Mouse (Mus musculus) midbrain, embryonic 14.5 days (tissue): ENCODE measurements around the gene Cltb. TPM values are rescaled to one million over a fixed set of nuclear protein-coding genes. Genes with fewer than 3 reads are reported as not detected.

Experiments
- ATAC-seq: fragments of 200-750 bp; cut with Nextera tagmentation; 2 replicates; pipeline ENCODE4 v1.8.0; 2017; ENCODE audit warnings: moderate number of reproducible peaks, moderate library complexity; ENCODE audit not compliant: low FRiP score, low TSS enrichment
- DNase-seq: peaks from one replicate; pipeline ENCODE4 v3.0.0-alpha.2; 2015
- H3K27ac ChIP-seq: fragments of 300-500 bp; sonication (generic); replicated peaks from 2 replicates; pipeline ENCODE4 v1.5.1; 2014; ENCODE audit warnings: mild to moderate bottlenecking, low read depth, low read length, moderate library complexity
- H3K27me3 ChIP-seq: fragments of 300-500 bp; sonication (generic); 2 replicates; pipeline ENCODE4 v1.6.1; 2014; ENCODE audit warnings: low read length, control low read depth, mixed read lengths; ENCODE audit not compliant: control insufficient read depth, insufficient read depth
- H3K36me3 ChIP-seq: fragments of 300-500 bp; sonication (generic); 2 replicates; pipeline ENCODE4 v1.6.1; 2014; ENCODE audit warnings: low read length, control low read depth; ENCODE audit not compliant: control insufficient read depth, insufficient read depth
- H3K4me1 ChIP-seq: fragments of 300-500 bp; sonication (generic); 2 replicates; pipeline ENCODE4 v1.6.1; 2014; ENCODE audit warnings: mild to moderate bottlenecking, antibody characterized with exemption, low read length, control low read depth; ENCODE audit not compliant: control insufficient read depth, insufficient read depth
- H3K4me2 ChIP-seq: fragments of 300-500 bp; sonication (generic); 2 replicates; pipeline ENCODE4 v1.6.1; 2014; ENCODE audit warnings: mild to moderate bottlenecking, low read length, moderate library complexity
- H3K4me3 ChIP-seq: fragments of 300-500 bp; sonication (generic); replicated peaks from 2 replicates; pipeline ENCODE4 v1.5.1; 2014; ENCODE audit warnings: low read depth, low read length
- H3K9ac ChIP-seq: fragments of 300-500 bp; sonication (generic); replicated peaks from 2 replicates; pipeline ENCODE4 v1.6.1; 2014; ENCODE audit warnings: mild to moderate bottlenecking, low read length, moderate library complexity
- H3K9me3 ChIP-seq: fragments of 300-500 bp; sonication (generic); 2 replicates; pipeline ENCODE4 v1.6.1; 2016; ENCODE audit warnings: low read length, control low read depth, mixed read lengths; ENCODE audit not compliant: control insufficient read depth
- WGBS: fragments of 180-500 bp; shearing (Covaris S2); extraction: QIAGEN DNeasy Blood & Tissue Kit; methylation state at CpG from one replicate; pipeline ENCODE4 v1.1.7; 2014; 5-methylcytosine and 5-hydroxymethylcytosine counted together
- polyA plus RNA-seq: library from polyadenylated mRNA; unstranded; fragments of >200 nt; fragmentation: Nextera tagmentation; extraction: Ambion mirVana; gene quantifications from 2 replicates; pipeline ENCODE4 v1.2.1, GENCODE M21; 2014

The Cltb gene
- polyA plus RNA-seq, 1 experiment from 2014 or later, result 127 TPM

DNA sequence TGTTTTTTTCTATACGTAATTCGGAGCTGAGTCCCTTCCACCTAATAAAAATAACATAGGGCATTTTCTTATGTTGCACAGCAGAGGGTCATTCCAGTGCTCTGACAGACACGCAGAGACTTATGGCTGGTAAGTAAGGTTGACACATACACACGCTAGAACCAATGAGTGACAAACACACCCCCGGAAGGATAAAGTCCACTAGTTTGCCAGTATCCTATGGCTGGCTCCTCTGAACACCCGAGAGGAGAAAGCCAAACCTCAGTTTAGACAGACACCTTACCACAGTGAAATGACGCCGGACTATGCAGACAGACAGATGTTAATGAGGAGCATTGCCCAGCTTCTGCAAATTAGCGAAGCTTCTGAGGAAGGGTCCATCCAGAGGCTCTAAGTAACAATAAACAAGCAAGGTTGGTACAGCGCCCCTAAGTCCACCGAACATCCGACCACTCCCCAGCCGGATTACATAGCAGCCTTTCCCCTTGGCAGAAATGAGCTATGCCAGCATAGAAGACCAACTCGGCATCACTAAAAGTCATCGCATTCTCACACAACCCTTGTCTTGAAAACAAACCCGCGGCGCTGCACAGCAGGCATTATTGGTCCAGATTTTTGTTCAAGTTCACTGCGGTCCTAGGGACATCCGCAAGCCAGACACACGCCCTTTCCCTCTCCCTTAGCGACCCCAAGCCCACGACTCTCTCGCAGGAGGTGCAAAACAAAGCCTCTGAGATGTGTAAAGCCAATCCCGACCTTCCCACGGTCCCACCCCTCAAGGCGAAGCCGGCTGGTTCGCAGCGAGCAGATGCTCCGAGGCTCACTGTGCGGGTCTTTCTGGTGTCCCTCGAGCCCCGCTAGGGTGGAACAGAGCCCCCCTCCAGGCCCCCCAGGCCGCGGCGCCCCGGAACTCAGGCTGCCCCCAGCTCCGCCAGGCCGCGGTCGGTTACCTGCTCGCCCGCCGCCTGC, 46.6 kb downstream of the Cltb start:
- WGBS, result 12% methylated on average over 44 of the region's 45 CpGs
- Histone ChIP-seq H3K9ac (peak overlapping the region; percentile 98), H3K9me3 (no peaks in the 10 kb centered on the region), H3K27ac (peak overlapping the region; percentile 86), H3K4me1 (0 out of 2 replicates have a peak, but pooled peaks cover 8% of the 10 kb centered on the region), H3K27me3 (no peaks in the 10 kb centered on the region), H3K4me2 (peak overlapping the region; percentile 88), H3K36me3 (peaks cover 35% of the 10 kb centered on the region), H3K4me3 (peak overlapping the region; percentile 95)
- peak; percentile 60 for ATAC-seq
- DNase-seq, result peak; percentile 58

DNA sequence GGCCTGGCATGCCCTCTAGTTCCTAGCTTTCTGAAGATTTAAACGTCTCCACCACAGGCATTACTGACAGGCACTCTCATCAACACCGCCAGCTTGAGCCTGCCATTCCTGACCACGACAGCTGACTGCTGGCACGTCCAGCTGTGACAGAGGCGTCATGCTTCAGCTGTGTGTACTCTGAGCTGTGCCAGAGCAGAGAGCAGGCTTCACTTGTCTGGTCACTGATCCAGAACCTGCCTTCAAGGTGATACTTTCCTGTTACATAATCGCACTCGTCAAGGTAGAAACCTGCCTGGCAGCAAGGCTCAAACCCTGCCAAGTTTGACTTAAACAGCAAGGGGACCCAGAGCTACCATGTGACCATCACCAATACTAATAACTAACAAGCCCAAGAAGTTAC, 48.6 kb downstream of the Cltb start:
- 0 out of 2 replicates have a peak, but pooled peaks cover 8% of the 10 kb centered on the region for H3K4me1 ChIP-seq
- no peak for ATAC-seq
- no peak overlapping the region for H3K4me2 ChIP-seq
- 82% methylated on average over 7 of the region's 7 CpGs for WGBS
- no peak overlapping the region for H3K9ac ChIP-seq
- H3K36me3 ChIP-seq, result peaks cover 55% of the 10 kb centered on the region
- H3K9me3 ChIP-seq, result no peaks in the 10 kb centered on the region
- H3K27me3 ChIP-seq, result no peaks in the 10 kb centered on the region
- no peak overlapping the region for H3K27ac ChIP-seq
- no peak overlapping the region for H3K4me3 ChIP-seq
- DNase-seq, result no peak

DNA sequence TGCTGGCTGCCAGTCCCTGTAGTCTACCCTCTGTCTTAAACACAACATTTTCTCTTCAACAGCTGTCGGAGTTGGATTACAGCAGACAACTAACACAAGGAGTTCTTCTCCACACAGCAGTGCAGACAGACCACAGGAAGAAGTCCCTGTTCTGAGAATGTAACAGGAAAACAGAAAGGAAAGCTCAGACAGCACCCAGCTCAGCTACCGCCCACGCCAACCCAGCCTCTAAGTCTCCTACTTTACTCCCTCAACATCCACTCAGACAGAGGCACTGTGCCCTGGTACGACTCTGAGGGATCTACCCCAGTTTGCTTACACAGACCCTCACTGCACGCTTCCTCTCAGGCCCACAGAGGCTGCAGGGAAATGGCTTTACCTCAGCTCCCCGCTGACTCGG, 50.5 kb downstream of the Cltb start:
- 94% methylated on average over 7 of the region's 7 CpGs for WGBS

DNA sequence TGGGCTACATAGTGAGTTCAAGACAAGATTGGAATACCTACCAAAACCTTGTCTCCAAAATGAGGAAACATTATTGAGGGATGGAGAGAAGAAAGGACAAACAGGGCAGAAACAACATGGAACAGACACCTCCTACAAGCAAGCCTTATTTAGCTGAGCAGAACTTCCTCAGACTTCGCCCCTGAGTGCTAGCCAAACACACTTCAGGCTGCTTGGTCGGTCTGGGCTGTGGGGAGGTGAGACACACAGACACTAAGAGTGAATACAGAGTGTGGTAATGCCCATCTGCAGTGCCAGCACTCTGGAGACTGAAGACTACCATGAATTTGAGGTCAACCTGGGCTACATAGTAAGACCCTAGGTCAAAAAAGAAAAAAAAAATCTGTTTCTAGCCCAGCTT, 51.5 kb downstream of the Cltb start:
- no peak for ATAC-seq
- H3K36me3 ChIP-seq, result peaks cover 82% of the 10 kb centered on the region

More for the DNA sequence above, 50.5 kb downstream of the Cltb start:
- Histone ChIP-seq H3K36me3 (peaks cover 74% of the 10 kb centered on the region), H3K9me3 (no peaks in the 10 kb centered on the region), H3K4me1 (0 out of 2 replicates have a peak, but pooled peaks cover 8% of the 10 kb centered on the region), H3K4me3 (no peak overlapping the region), H3K27me3 (no peaks in the 10 kb centered on the region), H3K27ac (no peak overlapping the region), H3K4me2 (no peak overlapping the region), H3K9ac (no peak overlapping the region)
- DNase-seq, result no peak
- ATAC-seq, result no peak

DNA sequence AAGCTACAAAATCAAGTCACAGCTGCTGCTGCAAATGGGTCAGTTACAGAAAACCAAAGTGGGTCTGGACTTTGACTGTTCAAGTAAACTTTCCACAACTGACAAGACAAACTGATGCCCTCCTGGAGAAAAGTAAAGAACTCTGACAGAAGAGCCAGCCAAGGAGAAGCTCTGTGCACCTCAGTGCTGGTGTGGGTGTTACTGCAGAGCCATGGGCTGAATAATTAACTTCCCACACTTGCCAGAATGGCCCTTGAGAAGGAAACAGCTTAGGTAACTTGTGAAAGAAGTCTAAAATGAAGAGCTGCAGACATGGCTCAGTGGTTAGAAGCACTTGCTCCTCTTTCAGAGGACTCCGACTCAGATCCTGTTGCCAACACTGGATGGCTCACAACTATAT, 53.5 kb downstream of the Cltb start:
- Histone ChIP-seq H3K9ac (no peak overlapping the region), H3K4me1 (no peaks in the 10 kb centered on the region), H3K36me3 (peaks cover 95% of the 10 kb centered on the region), H3K27me3 (no peaks in the 10 kb centered on the region), H3K27ac (no peak overlapping the region), H3K9me3 (no peaks in the 10 kb centered on the region), H3K4me2 (no peak overlapping the region), H3K4me3 (no peak overlapping the region)
- ATAC-seq (no peak), DNase-seq (no peak)
- WGBS, result 90% methylated on average over 1 of the region's 1 CpGs

More for the DNA sequence above, 51.5 kb downstream of the Cltb start:
- 96% methylated on average over 2 of the region's 2 CpGs for WGBS
- no peak overlapping the region for H3K27ac ChIP-seq
- no peaks in the 10 kb centered on the region for H3K27me3 ChIP-seq
- H3K9ac ChIP-seq, result no peak overlapping the region
- no peaks in the 10 kb centered on the region for H3K9me3 ChIP-seq
- H3K4me3 ChIP-seq, result no peak overlapping the region
- 0 out of 2 replicates have a peak, but pooled peaks cover 8% of the 10 kb centered on the region for H3K4me1 ChIP-seq
- DNase-seq, result no peak
- no peak overlapping the region for H3K4me2 ChIP-seq

DNA sequence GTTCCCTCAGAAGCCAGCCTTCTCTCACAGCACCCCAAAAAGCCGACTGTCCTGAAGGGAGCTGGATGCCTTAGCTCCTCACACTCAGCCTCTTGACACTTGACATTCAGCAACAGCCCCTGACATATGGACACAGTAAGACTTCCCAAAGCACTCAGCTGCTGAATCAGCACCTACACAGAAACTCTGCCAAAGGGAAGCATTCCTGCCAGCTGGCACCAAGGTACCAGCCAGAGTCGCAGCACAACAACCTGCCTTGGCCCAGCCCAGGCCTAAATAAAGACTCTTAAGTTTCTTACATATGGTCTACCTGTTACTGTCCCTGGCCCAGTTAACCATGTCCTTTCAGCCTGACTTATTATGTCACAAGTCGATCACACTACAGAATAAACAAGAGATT, 54.3 kb downstream of the Cltb start:
- H3K4me1 ChIP-seq, result no peaks in the 10 kb centered on the region
- WGBS, result 97% methylated on average over 3 of the region's 3 CpGs
- DNase-seq, result no peak
- no peak for ATAC-seq
- H3K9me3 ChIP-seq, result no peaks in the 10 kb centered on the region
- H3K27me3 ChIP-seq, result no peaks in the 10 kb centered on the region
- H3K4me3 ChIP-seq, result no peak overlapping the region
- no peak overlapping the region for H3K4me2 ChIP-seq
- H3K36me3 ChIP-seq, result peaks cover 95% of the 10 kb centered on the region
- H3K27ac ChIP-seq, result no peak overlapping the region
- H3K9ac ChIP-seq, result no peak overlapping the region

DNA sequence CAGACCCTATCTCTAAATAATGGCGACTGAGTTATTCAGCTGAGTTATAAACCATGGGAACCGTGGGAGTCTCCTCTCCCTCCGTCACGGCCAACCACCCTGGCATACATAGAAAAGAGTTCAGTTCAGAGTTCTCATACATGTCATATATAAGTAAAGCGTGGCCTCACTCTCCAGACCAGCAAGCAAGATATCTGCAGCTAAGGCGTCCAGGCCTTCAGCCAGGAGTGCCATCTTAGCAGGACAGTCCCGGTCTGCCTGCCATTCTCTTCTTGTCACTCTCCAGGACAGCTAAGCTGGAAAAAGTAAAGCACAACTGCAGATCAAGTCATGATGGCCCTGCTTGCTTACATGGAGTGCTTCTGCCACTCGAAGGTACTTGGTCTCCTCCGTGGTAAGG, 55.0 kb downstream of the Cltb start:
- H3K27me3 ChIP-seq, result no peaks in the 10 kb centered on the region
- H3K9me3 ChIP-seq, result no peaks in the 10 kb centered on the region
- no peaks in the 10 kb centered on the region for H3K4me1 ChIP-seq
- no peak for DNase-seq
- H3K4me2 ChIP-seq, result no peak overlapping the region
- no peak for ATAC-seq
- no peak overlapping the region for H3K27ac ChIP-seq
- no peak overlapping the region for H3K9ac ChIP-seq
- WGBS, result 95% methylated on average over 9 of the region's 9 CpGs
- H3K36me3 ChIP-seq, result peaks cover 96% of the 10 kb centered on the region
- no peak overlapping the region for H3K4me3 ChIP-seq

DNA sequence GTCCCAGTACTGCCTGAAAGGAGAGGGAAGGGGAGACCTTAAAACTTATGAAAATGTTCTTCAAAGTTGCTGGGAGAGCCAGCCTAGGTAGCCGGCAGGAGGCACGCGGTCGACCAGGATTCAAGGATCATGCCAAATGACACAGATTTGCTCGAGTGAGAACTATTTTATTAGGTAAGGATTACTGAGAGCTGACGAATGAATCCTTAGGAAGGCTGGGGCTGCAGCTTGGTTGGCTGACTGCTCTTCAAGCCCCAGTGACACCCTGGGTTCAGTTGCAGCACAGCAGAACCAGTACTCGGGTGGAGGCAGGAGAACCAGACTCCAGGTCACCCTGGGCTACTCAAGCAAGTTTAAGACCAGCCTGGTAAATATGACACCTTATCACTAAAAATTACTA, 63.1 kb downstream of the Cltb start:
- Histone ChIP-seq H3K27ac (no peak overlapping the region), H3K4me3 (no peak overlapping the region), H3K9me3 (no peaks in the 10 kb centered on the region), H3K27me3 (no peaks in the 10 kb centered on the region), H3K9ac (no peak overlapping the region), H3K36me3 (peaks cover 77% of the 10 kb centered on the region), H3K4me2 (no peak overlapping the region), H3K4me1 (no peaks in the 10 kb centered on the region)
- 83% methylated on average over 7 of the region's 7 CpGs for WGBS
- ATAC-seq (no peak), DNase-seq (no peak)
